Mouse (Mus musculus): ENCODE results near the gene Zp3. TPM values are rescaled to one million over a fixed set of nuclear protein-coding genes. Genes with fewer than 3 reads are reported as not detected.

Zp3 gene
- total RNA-seq, 2 experiments from 2014 or later = not detected

GRCm38 (mm10) chr5:135960909-135961635, 18.8 kb upstream of the Zp3 start:
- DNase-seq (ENCODE audit: low spot score in 2 of 2) = no peak

GRCm38 (mm10) chr5:135962125-135962491, 17.8 kb upstream of the Zp3 start:
- DNase-seq (ENCODE audit: low spot score in 2 of 2) = no peak

GRCm38 (mm10) chr5:135962492-135963279, 17.2 kb upstream of the Zp3 start:
- DNase-seq (ENCODE audit: low spot score in 2 of 2) = peak; percentile 91 to 92

GRCm38 (mm10) chr5:135963280-135963627, 16.6 kb upstream of the Zp3 start:
- DNase-seq (ENCODE audit: low spot score in 2 of 2) = no peak

GRCm38 (mm10) chr5:135965501-135965930, 14.4 kb upstream of the Zp3 start:
- no peak for DNase-seq (ENCODE audit: low spot score in 2 of 2)

- DNase-seq (ENCODE audit: low spot score in 2 of 2) = no peak
Observed at GRCm38 (mm10) chr5:135966866-135967265, 13.0 kb upstream of the Zp3 start.

GRCm38 (mm10) chr5:135968781-135969180, 11.1 kb upstream of the Zp3 start:
- peak; percentile 59 to 72 for DNase-seq (ENCODE audit: low spot score in 2 of 2)

GRCm38 (mm10) chr5:135970247-135970646, 9.7 kb upstream of the Zp3 start:
- DNase-seq (ENCODE audit: low spot score in 2 of 2) = no peak

GRCm38 (mm10) chr5:135971876-135972275, 8.0 kb upstream of the Zp3 start:
- no peak for DNase-seq (ENCODE audit: low spot score in 2 of 2)

GRCm38 (mm10) chr5:135974365-135974764, 5.5 kb upstream of the Zp3 start, which contains the start of gene Ssc4d:
Gene Ssc4d (minus strand): TSS chr5:135974531.
- no peak for DNase-seq (ENCODE audit: low spot score in 2 of 2)

- DNase-seq (ENCODE audit: low spot score in 2 of 2) = no peak
Observed at GRCm38 (mm10) chr5:135975893-135976668, 3.8 kb upstream of the Zp3 start.

GRCm38 (mm10) chr5:135979381-135979780, 518 bp upstream of the Zp3 start:
- no peak for DNase-seq (ENCODE audit: low spot score in 2 of 2)

- peak; percentile 49 to 68 for DNase-seq (ENCODE audit: low spot score in 2 of 2)
Observed at GRCm38 (mm10) chr5:135982398-135982797, 2.5 kb downstream of the Zp3 start.

GRCm38 (mm10) chr5:135984546-135985044, 4.7 kb downstream of the Zp3 start:
- DNase-seq (ENCODE audit: low spot score in 2 of 2) = no peak

GRCm38 (mm10) chr5:135987248-135987647, 7.3 kb downstream of the Zp3 start:
- no peak for DNase-seq (ENCODE audit: low spot score in 2 of 2)

GRCm38 (mm10) chr5:135990601-135991000, 10.7 kb downstream of the Zp3 start:
- DNase-seq (ENCODE audit: low spot score in 2 of 2) = no peak

GRCm38 (mm10) chr5:135993381-135993965, 13.6 kb downstream of the Zp3 start:
- no peak for DNase-seq (ENCODE audit: low spot score in 2 of 2)

- no peak for DNase-seq (ENCODE audit: low spot score in 2 of 2)
Observed at GRCm38 (mm10) chr5:135994335-135994724, 14.4 kb downstream of the Zp3 start.

- peak; percentile 81 to 83 for DNase-seq (ENCODE audit: low spot score in 2 of 2)
Observed at GRCm38 (mm10) chr5:135994725-135995687, 15.1 kb downstream of the Zp3 start, which contains the start of gene Dtx2. Gene Dtx2 (plus strand): TSS chr5:135994800.

GRCm38 (mm10) chr5:135996162-135996561, 16.3 kb downstream of the Zp3 start:
- DNase-seq (ENCODE audit: low spot score in 2 of 2) = no peak

Data from adrenal gland, adult 18-20 months (tissue).